Mouse (Mus musculus) kidney, postnatal 14 days (tissue): ENCODE measurements at regions not wholly inside any gene's neighbourhood (a gene's known extent, or its start where the extent isn't known, plus 50 kb on each side); places are given as distances from the start of the nearest gene placed in this dataset.

Experiments used
- DNase-seq: peaks from one replicate; pipeline ENCODE4 v3.0.0; 2022; ENCODE audit warnings: mixed read lengths

GRCm38 (mm10) chr14:24886896-24887421 is 400.0 kb downstream of the Rps24 start:
- DNase-seq = no peak

GRCm38 (mm10) chr14:24890856-24891255 is 403.9 kb downstream of the Rps24 start:
- no peak for DNase-seq

GRCm38 (mm10) chr14:24895196-24895595 is 408.3 kb downstream of the Rps24 start:
- DNase-seq = no peak

DNA sequence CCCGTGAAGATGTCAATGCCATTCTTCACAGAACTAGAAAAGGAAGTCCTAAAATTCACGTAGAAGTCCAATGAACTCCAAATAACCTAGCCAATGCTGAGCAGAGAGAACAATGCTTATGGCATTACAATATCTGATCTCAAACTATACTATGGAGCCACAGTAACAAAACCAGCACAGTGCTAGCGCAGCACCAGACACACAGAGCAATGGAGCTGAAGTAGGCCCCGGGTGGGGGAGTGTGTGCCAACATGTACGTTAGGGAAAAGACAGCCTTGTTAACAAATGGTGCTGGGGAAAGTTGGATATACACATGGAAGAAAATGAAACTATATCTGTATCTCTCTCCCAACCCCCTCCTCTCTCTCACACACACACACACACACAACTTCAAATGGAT is 409.8 kb downstream of the Rps24 start:
- no peak for DNase-seq

DNA sequence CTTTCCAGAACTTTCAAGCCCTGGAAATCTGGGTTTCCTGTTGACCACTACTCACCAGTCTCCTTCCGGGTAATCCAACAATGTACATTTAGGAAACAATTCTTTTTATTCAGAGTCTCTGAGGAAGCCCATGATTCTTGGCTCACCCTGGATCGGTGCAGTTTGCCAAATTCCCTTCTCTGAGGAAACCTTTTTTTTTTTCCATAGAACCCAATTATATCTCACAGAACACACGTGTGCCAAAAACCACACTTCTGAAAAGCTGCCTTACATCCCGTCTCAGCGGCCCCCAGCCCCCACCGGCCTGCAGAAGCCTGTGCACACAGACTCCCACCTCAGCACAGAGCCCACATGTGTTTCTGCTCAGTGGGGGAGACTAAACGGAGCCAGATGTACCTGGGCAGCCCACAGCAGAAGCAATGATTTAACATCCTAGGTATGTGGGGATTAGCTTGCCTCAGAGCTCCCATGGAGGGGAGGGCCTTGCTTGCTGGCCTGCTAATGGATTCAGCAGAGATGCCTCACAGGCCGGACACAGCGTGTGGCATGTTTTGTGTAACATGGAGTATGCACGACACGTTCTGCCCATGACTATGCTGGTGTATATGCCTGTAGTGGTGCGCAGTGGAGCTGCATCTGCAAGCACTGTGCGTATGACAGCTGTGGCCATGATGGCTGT is 413.7 kb downstream of the Rps24 start:
- DNase-seq = peak; percentile 41

GRCm38 (mm10) chr14:24901726-24902125 is 414.8 kb downstream of the Rps24 start:
- no peak for DNase-seq

DNA sequence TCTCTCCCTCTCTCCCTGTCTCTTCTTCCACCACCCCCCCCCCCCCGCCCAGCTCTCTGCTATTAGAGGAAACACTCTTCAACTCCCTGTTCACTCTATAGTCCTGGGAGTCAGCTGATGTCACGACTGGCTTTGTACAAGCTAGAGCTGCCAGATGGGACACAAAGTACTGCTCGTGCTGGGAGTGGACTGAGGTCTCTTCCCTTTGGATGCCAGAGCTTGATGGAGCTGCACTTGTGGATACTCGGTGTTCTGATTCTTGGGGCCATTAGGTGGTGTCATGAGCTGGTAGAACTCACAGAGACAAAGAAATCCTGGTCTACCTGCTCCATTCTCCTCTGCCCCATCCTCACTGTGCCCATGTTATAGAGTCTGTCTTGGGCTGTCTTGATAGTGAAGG is 415.9 kb downstream of the Rps24 start:
- DNase-seq = peak; percentile 17

DNA sequence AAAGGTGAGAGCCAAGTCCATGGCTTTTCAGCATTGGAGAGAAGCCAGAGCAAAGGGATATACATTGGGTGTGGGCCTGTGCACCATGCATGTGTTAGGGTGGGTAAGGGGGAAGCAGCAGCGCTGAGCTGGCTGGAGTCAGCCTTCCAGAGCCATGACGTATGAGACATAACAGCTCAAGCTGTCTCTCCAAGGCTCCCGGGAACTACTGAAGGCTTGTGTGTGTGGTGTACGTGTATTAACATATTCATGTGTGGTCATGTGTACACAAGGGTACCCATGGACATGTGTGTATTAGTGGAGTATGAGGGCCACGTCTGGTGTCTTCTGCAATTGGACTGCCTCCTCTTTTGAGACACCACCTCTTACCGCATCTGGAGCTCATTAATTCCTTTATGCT is 417.8 kb downstream of the Rps24 start:
- no peak for DNase-seq

DNA sequence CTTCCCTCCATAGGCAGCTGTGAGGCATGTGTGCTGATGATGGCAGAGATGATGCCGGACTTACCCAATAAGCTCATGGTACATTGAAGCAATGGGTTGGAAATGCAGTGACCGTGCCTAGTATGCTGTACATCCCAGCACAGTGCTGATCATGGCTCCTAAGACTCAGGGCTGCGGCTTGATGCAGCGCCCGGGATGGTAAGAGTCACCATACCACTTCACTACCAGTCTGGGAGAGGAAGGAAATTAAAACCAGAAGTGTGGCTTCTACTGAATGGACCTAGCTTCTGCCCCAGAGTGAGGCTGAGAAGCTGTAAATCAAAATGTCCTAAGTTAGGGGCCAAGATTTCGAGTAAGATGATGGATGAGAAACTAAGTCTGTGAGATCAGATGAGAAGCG is 420.0 kb downstream of the Rps24 start:
- no peak for DNase-seq

GRCm38 (mm10) chr14:24908377-24908776 is 421.5 kb downstream of the Rps24 start:
- no peak for DNase-seq

DNA sequence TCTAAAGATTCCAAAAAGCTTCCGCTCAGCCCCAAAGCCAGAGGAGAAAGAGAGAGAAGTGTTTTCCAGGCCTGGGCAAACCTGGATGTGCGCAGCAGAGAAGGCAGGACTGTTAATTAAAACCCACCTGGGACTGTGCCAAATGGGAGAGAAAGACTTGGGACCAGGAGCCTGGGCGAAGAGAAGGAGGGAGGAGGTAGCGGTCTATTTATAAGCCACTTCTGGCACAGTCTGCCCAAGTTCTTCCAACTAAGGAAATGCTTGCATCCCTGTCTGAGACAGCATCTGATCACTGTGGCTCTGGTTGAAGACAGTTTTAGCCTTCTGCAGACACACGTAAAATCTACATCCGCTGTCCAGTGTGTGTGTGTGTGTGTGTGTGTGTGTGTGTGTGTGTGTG is 424.7 kb downstream of the Rps24 start:
- DNase-seq = peak; percentile 45

DNA sequence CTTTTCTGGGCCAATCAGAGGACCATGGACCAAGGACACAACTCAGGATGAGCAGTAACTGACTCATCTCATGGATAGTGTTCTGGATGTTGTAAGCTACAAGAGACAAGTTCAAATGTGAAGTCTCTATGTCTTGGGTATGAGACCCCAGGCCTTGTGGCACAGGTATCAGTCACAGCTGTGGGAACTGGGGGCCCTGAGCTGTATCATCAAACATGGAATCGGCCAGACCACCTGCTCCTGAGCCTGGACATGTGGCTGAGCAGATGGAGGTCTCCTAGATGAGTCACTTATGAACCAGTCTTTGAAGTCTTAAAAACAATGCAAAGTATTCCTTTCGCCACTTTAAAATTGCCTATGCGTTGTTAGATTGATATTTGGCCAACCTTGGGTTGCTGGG is 432.1 kb downstream of the Rps24 start:
- no peak for DNase-seq

GRCm38 (mm10) chr14:24922006-24922405 is 435.1 kb downstream of the Rps24 start:
- no peak for DNase-seq

DNA sequence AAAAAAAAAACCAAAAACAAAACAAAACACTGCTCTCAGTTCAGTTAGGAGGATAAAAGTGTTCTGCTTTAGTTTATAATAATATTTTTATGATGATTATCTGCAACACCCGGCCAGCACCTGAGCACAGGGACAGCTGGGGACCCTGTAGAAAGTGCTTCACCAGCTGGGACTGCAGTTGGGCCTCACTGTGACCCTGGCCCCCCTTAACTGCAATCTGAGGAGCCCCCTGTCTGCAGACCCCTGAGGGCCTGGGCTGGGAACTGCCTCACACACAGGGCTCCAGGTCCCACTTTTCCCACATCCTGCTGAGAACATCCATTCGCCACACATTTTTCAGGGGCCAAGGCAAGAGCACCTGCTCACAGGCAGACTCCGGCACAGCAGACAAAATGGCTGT is 437.6 kb downstream of the Rps24 start:
- no peak for DNase-seq

GRCm38 (mm10) chr14:24926086-24927048 is 439.4 kb downstream of the Rps24 start:
- DNase-seq = no peak

GRCm38 (mm10) chr14:24928726-24929125 is 441.8 kb downstream of the Rps24 start:
- DNase-seq = no peak

DNA sequence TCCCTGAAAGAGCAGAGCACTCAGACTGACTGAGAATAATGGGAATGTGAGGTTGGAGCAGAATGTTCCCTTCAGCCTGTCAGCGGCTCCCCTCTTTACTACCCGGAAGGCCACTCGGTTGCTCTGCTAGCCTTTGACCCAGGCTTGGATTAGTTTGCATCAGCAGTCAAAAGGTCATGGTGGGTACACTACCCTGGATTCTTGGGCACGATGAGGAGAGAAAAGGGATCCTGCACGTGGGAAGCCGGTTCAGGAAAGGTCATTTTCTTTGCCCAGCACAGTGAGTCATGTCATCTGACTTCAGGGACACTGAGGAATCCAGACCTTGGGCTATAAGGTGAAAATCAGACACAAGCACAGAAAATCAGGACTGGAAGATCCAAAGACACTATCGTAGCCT is 443.3 kb downstream of the Rps24 start:
- no peak for DNase-seq

DNA sequence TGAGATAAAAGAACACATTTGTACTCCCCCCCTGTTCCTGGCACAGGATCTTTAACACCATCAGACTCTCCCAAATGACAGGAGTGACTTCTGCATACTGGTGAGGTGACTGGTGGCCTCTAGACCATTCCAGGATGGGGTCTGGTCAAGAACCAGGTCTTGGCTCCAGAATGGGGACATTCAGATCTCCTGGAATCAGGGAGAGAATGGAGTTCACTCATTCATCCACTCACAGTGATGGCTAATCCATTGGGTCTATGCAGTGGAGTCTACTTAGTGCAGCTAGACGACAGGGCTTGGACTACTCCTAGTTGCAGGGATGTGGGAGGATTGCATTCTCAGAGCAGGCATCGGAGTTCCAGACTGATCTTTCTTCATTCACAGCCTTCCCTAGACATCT is 451.0 kb downstream of the Rps24 start:
- DNase-seq = no peak

- no peak for DNase-seq
Observed at GRCm38 (mm10) chr14:24939068-24939467, 452.1 kb downstream of the Rps24 start.

GRCm38 (mm10) chr14:24939476-24940200 is 452.7 kb downstream of the Rps24 start:
- DNase-seq = peak; percentile 47

DNA sequence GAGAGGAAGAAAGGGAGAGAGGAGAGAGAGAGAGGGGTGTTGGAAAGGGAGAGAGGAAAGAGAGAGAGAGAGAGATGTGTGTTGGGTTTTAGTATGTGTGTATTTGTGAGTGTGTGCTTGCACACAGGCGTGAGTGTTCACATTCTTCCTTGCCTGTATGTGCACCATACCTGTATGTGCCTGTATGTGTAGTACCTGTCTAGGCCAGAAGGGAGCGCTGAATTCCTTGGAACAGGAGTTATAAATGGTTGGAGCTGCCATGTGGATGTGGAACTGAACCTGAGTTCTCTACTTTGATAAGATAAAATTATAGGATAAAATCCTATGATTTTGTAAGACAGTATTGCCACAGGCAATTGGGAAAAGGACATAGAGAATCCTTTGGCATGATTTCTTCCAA is 458.8 kb downstream of the Rps24 start:
- no peak for DNase-seq

GRCm38 (mm10) chr14:24947084-24947483 is 460.2 kb downstream of the Rps24 start:
- DNase-seq = no peak

DNA sequence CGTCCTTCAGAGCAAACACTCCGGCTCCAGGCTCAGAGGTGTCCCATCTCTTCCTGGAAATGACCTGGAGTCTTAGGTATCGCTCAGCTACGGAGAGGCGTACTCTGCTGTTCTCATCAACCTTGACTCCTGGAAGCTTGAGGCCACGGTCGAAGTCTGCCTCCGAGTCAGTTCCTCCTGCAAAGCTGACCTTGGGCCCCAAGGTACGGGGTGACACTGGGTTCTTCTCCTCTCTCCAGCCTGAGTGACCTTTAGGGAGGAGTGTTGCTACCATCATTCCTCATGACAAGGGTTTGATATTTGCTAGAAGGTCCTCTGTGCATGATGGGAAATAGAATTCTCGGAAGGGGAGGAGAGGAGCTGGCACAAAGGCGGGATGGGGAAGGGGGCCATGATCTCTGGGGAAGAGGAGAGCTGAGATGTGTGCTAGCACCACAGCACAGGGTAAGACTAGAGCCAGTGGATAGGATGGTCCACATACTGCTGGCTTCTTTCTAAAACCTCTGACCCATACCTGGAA is 469.0 kb downstream of the Rps24 start:
- no peak for DNase-seq
